Mouse (Mus musculus) yolk sac, embryonic 10.5 days (tissue): ENCODE measurements around the gene Srsf5.

Experiments
- DNase-seq: peaks from one replicate; pipeline ENCODE4 v3.0.0-alpha.2; 2017; ENCODE audit warnings: low spot score

Gene Srsf5

GRCm38 (mm10) chr12:80998528-80999221 lies 53.4 kb downstream of the Srsf5 start:
- no peak for DNase-seq
